Mouse (Mus musculus) embryo, embryonic 11.5 days (tissue): ENCODE results near the gene Cxcl14.

Experiments used
- DNase-seq: peaks from one replicate; pipeline ENCODE4 v3.0.0-alpha.2; 2012; ENCODE audit warnings: low read depth, low spot score

Gene Cxcl14

DNA sequence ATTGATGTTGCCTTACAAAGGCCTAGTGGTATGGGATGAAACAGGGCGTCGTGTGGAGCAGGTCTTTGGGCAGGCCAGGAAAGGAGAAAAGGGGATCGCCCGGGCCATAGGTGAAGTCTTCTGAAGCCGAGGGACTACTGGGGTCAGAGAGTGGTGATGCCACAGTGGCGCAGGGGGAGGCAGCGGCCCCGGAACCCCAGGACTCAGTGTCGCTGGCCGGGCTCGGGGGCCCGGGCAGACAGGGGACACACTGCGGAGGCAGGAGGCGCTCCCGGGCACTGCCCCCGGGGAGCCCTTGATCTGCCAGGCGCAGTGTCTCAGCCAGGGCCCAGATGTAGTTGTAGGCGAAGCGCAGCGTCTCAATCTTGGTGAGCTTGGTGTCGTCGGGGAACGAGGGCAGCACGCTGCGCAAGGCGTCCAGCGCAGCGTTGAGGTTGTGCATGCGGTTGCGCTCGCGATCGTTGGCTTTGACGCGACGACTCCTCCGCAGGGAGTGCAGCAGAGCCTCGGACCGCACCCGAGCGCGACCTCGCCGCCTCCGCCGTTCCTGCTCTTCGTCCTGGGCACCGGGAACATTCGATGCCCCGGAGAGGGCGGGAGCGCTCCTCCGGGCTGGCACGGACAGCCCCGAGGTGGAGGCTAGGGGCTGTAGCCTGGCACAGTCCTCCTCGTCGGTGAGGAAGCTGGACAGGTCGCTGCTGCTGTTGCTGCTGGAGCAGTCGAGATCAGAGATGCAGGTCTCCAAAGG, 45.0 kb downstream of the Cxcl14 start:
- DNase-seq: no peak

DNA sequence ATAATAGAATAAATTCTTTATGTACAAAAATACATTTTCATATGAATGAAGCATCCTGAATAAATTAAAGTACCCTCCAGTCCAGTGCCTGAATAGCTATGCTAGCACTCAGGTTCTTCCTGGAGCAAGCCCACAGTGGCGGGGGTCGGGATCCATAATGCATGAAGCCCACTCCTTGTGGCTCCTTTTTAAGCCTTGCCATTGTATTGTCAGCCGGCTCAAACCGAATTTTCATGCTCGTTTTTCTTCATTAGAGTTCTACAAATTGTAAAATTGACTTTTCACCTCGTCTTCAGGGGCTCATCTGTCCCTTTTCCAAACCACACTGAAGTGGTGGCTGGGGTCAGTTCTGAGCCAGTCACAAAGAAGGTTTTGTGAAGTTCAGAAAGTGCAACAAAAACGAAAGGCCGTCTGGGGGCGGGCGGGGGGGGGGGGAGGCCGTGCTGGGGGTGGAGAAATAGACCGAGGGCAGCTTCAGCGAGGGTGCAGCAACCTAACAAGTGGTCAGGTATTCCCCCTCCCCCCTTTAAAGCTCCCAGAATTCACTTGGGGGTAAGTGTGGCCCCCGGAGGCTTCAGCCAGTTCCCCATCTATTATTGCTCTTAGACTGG, 45.7 kb downstream of the Cxcl14 start:
- DNase-seq: no peak

DNA sequence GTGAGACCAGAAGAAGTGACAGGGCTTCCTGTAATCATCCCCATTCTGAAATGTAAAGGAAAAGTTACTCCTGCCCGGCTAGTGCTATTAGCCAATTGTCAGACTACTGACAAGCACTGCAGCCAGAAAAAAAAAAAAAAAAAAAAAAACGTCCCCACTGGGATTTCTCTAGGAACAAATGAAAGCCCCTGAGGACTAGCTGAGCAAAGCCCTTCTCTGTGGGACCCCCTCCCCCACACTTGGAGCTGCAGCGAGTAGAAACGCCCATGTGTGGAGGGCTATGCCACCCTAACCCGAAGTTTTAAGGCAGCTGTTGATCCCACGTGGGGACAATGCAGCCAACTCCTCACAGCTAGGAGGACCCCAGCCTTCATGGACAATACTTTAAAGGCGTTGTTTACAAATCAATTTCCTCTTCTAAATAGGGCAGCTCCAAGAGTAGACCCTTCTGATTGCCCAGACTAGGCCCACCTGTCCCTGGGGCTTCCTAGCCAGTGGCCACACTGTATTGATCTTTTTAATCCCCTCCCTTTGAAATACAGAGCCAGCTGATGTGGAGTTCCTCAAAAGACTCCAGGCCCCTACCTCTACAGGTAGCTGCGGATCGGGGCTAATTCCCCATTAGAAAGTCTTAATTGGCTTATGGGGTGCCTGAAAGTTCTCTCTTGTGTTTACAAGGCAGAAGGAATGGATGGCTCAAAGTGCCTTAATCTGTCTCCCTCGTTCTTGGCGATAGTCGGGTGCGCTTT, 46.6 kb downstream of the Cxcl14 start:
- no peak for DNase-seq

DNA sequence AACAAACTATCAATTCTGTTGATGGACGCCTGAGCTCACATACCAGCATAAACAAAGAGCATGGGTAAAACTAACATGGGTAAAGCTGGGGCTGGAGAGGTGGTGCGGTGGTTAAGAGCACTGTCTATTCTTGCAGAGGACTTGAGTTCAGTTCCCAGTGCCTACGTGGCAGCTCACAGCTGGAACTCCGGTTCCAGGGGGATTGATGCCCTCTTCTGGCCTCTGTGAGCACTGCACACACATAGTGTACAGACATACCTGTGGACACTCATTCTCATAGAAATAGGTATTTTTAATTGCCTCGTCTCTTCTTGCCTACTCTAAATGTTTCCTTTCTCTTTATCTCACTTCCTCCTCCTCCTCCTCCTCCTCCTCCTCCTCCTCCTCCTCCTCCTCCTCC, 53.2 kb downstream of the Cxcl14 start:
- no peak for DNase-seq

DNA sequence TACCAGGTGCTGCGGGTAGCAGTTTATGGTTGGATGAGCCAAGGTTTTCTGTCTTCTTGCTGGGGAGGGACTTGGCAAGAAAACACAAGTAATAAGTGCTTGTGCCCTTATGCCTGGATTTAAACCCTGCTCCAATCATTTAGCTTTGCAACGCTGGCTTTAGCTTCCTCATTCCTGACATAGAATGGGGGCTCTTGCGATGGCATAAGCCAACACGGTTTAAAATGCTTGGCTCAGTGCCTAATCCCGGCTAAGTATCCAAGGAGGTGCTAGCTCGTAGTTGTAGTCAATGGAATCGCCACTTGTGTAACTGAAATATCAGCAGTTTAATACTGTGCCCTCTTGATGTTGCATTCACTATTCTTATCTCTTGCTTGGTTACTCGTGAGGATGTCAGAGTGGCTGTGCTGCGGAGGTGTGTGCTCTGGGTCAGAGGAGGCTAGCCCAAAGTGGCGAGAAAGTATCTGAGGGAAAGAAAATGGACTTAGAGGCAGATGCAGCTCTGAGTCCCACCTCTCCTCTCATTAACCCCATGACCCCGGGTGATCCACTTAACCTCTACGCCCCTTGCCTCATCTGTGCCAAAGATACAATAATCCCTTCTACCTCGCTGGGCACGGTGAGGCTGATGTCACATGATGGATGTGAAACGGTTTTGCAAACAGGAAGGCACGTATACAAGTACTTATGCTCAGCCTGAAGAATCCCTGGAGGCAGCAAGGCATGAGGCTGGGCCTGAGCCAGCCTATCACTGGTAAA, 56.2 kb downstream of the Cxcl14 start:
- DNase-seq: no peak
